Mouse (Mus musculus) stomach, adult 2 months (tissue): Measurements from ENCODE around the gene Olfr380. TPM values are rescaled to one million over a fixed set of nuclear protein-coding genes. Genes with fewer than 3 reads are reported as not detected.

Experiments used
- polyA plus RNA-seq: library from polyadenylated mRNA; depleted of rRNA; stranded (reverse); fragments of >200 nt; gene quantifications from 2 replicates; pipeline ENCODE4 v1.2.3, GENCODE M21; 2012; rRNA removed

Gene Olfr380
- polyA plus RNA-seq: not detected in 2 replicates

DNA sequence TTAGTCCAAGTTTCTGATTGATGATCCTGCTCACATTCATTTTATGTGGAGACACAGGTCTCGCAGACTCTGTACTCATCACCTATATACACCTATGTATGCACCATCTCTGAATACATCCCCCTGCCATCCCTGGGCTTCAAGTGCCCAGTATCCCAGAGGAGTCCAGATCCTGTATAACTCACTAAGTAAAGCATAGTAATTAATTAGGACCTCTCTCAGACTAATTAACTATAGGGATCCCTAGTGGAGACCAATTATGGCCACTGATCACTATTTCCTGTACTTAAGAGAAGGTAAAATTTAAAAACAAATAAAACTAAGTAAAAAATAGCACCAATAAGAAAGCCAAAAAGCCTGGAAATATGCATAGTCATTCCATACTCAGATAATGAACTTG is at the start of gene Olfr380:
Gene Olfr380, minus strand, starts transcription at position 101 of the 400 bp plus-strand sequence.

GRCm38 (mm10) chr11:73491503-73491902 is 34.2 kb upstream of the Olfr380 start, which contains the start of gene Olfr381:
Gene Olfr381, minus strand, starts transcription at chr11:73491603.

DNA sequence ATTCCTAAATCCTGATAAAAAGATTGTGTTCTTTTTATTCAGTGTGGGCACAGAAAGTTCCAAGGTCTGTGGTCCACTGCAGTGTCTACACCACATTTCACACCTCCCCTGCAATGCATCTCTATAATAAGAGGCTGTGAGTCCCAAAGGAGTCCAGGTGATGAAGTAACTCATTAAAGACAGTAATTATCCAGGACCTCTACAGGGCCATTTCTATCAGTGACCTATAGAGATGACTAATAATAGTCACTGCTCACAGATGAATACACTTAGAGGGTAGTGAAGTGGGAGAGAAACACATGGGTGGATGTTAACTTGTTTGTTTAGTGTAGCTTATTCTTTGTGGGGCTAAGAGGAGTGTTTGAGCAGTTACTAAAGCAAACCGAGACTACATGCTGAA is 28.9 kb downstream of the Olfr380 start, which contains the start of gene Olfr378:
Gene Olfr378, minus strand, starts transcription at position 101 of the 400 bp plus-strand sequence.

Other genes with a start within 250 kb of the Olfr380 start
- 0.09 TPM in 1 of 2 replicates, not detected in the other for gene Trpv1, start 223.2 kb downstream of the Olfr380 start, polyA plus RNA-seq
- gene Trpv3, start 190.1 kb downstream of the Olfr380 start, polyA plus RNA-seq: 0.15 and 0.26 TPM in 2 replicates
- 0.08 and 0.17 TPM in 2 replicates for gene Aspa, start 127.9 kb downstream of the Olfr380 start, polyA plus RNA-seq
- gene Gm49340, start 127.8 kb downstream of the Olfr380 start, polyA plus RNA-seq: not detected in 2 replicates
- not detected in 2 replicates for gene Spata22, start 127.8 kb downstream of the Olfr380 start, polyA plus RNA-seq
- gene Olfr20, start 106.7 kb downstream of the Olfr380 start, polyA plus RNA-seq: 0.09 TPM in 1 of 2 replicates, not detected in the other
- gene Olfr376, start 86.3 kb downstream of the Olfr380 start, polyA plus RNA-seq: not detected in 2 replicates
- not detected in 2 replicates for gene Olfr1, start 57.9 kb downstream of the Olfr380 start, polyA plus RNA-seq
- gene Olfr378, start 29.0 kb downstream of the Olfr380 start, polyA plus RNA-seq: not detected in 2 replicates
- not detected in 2 replicates for gene Olfr381, start 34.1 kb upstream of the Olfr380 start, polyA plus RNA-seq
- gene Olfr382, start 59.7 kb upstream of the Olfr380 start, polyA plus RNA-seq: not detected in 2 replicates
- not detected in 2 replicates for gene Olfr385, start 135.5 kb upstream of the Olfr380 start, polyA plus RNA-seq
- gene Olfr384, start 141.1 kb upstream of the Olfr380 start, polyA plus RNA-seq: not detected in 2 replicates
- not detected in 2 replicates for gene Zfp735, start 231.3 kb upstream of the Olfr380 start, polyA plus RNA-seq